Mouse (Mus musculus): ENCODE data around the gene Stx5a.

Gene Stx5a

DNA sequence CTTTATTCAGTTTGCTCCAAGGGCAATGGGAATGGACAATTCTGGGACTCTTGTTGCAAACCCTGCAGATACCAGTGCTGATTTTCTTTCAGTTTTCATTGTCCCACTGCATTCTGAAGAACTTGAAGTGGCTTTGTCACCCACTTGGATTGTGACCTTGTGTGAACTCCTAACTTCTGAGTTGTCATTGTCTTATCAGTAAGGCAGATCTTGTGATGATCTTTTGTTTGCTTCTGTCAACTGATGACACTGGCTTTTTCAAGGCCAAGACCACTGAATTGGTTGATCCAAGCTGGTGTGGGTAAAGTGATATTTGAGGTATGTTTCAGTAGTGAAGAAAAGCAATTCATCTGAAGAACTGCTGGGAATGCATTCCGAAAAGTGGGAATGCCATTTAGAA, 4.2 kb downstream of the Stx5a start:
- DNase-seq (ENCODE audit: low spot score in 2 of 2): no peak

DNA sequence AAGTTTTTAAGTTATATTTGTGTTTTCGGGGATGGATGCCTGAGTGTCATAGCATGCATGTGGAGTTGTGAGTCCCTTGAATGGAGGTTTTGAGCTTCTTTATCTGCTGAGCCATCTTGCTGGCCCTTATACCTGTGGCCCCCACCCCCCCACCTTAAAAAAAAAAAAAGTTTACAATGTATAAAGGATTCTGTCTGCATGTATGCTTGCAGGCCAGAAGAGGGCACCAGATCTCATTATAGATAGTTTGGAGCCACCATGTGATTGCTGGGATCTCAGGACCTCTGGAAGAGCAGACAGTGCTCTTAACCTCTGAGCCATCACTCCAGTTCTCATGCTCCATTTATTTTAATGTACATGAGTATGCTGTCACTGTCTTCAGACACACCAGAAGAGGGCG, 6.2 kb downstream of the Stx5a start:
- DNase-seq (ENCODE audit: low spot score in 2 of 2): no peak

- DNase-seq (ENCODE audit: low spot score in 2 of 2): no peak
Observed at GRCm38 (mm10) chr19:8755652-8756051, 14.4 kb downstream of the Stx5a start.

GRCm38 (mm10) chr19:8756635-8757387, 15.6 kb downstream of the Stx5a start, which contains the start of gene Nxf1:
Gene Nxf1 (plus strand): TSS chr19:8757073.
- DNase-seq (ENCODE audit: low spot score in 2 of 2): peak; percentile 91 to 92

- DNase-seq (ENCODE audit: low spot score in 2 of 2): no peak
Observed at GRCm38 (mm10) chr19:8757471-8757998, 16.3 kb downstream of the Stx5a start.

DNA sequence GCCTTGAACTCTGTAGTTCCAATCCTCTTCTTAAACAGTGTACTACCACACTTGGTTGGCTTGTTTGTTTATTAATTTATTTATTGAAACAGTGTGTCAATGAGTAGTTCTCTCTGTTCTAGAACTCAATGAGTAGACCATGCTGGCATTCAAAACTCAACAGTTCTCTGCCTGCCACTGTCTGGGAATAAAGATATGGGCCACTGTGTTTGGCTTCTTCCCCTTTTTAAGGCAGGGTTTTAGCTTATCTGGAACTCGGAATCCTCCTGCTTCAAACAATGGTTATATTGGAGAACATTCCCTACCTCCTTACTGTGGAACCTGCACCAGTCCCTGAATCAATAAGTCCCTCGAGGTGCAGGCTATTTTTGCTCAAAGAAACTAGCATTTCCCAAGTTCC, 17.7 kb downstream of the Stx5a start:
- DNase-seq (ENCODE audit: low spot score in 2 of 2): no peak

DNA sequence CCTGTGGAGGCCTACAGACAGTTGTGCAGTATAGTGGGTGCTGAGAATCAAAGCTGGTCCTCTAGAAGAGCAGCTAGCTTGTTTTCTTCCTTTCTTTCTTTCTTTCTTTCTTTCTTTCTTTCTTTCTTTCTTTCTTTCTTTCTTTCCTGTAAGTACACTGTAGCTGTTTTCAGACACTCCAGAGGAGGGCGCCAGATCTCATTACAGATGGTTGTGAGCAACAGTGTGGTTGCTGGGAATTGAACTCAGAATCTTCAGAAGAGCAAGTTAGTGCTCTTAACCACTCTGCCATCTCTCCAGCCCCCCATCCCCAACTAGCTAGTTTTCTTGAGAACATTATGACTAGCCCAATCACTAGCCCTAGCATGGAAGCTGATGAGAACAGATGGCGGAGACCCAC, 19.5 kb downstream of the Stx5a start:
- DNase-seq (ENCODE audit: low spot score in 2 of 2): no peak

DNA sequence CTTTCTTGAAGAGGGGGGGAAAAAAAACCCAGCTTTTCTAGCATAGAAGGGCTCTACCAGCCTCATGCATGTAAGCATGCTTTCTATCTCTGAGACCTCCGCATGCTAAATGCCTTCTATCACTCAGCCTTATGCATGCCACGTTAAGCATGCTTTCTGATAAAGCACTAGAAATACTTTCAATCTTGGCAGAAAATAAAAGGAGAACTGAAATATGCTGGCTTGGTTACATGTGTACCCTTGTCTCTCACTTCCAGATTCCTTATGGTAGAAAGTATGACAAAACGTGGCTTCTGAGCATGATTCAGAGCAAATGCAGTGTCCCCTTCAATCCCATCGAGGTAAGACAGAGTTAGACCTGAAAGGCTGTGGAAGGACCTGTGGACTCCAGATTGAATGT, 22.1 kb downstream of the Stx5a start:
- no peak for DNase-seq (ENCODE audit: low spot score in 2 of 2)

DNA sequence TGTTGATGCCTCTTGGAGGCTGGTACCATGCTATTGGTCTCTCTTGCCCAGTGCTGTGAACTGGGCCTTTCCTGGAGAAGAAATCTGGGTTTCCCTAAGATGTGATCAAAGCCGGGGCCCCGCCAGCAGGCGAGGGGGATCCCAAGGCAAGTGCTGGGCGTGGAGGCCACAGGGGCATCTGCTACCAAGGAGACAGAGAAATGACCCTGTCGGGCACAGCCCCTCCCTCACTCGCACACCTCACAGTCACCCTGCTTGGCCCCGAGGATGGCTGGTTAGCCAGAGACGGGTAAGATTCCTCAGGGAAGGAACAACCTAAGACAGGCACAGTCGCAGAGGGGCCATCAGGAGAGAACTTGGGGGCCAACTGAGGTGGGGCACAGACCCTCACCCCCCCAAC, 24.3 kb downstream of the Stx5a start:
- no peak for DNase-seq (ENCODE audit: low spot score in 2 of 2)

DNA sequence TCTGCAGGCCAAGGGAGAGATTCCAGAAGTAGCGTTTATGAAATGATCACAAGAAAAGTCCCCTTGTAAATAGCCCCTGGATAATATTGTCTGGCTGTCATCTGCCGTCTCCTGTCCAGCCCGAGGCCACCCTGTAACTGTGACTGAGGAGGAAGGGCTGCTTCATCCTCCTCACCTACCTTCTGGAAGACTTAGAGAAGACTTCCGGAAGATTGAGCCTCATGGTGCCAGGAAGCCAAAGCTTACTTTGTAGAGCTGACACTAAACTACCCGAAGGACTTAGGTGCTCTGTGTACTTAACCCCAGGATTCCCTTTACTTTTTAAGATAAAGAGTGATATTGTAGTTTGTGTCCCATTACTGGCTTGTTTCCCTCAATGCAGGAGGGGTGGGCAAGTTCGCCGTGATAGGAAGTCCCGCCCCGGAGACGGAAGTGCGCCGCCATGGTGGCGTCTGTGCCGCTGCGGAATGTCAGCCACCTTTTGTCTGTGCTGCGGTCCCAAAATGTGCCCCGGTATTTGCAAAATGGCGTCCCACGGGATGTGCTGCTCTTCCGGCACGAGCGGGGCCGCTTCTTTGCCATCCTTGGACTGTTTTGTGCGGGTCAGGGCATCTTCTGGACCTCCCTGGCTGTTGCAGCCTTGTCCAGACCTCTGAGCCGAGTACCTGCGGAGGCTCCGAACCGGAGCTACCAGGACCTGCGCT, 29.5 kb downstream of the Stx5a start, which contains the start of gene Tmem223:
TSS of gene Tmem223 (plus strand) at position 430 of the 704 bp plus-strand sequence.
- DNase-seq (ENCODE audit: low spot score in 2 of 2): peak; percentile 79 to 84

- DNase-seq (ENCODE audit: low spot score in 2 of 2): peak in 1 of 2 experiments; percentile 41
Observed at GRCm38 (mm10) chr19:8772996-8773395, 31.8 kb downstream of the Stx5a start.

DNA sequence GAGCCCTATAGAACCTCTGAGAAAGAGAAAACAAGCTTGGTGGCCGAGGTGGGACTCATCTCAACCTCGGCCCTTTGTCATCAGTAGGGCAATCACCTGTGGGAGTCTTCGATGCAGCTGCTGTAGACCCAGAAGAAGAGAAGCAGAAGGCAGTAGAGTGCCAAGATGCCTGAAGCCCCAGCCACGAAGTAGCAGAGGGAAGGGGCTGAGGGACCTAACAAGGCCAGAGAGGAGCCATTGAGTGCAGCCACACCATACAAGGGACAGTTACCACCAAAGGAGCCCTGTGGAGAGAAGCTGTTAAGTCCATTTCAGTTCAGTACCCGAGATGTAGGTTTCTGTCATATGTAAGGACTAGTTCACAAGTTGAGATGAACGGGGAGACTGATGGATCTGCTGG, 32.2 kb downstream of the Stx5a start:
- DNase-seq (ENCODE audit: low spot score in 2 of 2): no peak

- peak; percentile 95 to 96 for DNase-seq (ENCODE audit: low spot score in 2 of 2)
Observed at GRCm38 (mm10) chr19:8774086-8774835, 33.0 kb downstream of the Stx5a start, which contains the start of gene Tmem179b. Gene Tmem179b (minus strand): TSS chr19:8774467.

DNA sequence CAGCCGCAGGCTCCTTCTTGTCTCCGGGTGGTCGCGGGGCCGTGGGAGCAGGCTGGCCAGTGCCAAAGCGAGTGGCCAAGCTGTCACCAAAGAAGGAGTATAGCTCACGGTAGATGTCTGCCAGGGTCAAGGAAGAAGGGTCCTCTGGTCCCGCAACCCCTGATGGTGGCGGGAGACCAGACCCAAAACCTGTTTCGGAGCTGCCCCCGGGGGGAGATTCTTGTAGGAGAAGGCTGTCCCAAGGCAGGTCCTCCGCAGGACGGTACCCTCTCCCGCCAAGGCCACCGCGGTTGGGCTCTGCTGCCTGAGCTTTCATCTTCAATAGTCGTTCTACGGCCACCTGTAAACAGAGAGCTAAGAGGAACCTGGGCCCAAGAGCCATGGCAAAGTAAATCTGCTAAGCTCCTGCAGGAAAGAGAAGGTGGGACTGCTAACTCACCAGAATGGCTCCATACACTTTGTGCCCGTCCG, 33.8 kb downstream of the Stx5a start:
- peak; percentile 22 to 37 for DNase-seq (ENCODE audit: low spot score in 2 of 2)

DNA sequence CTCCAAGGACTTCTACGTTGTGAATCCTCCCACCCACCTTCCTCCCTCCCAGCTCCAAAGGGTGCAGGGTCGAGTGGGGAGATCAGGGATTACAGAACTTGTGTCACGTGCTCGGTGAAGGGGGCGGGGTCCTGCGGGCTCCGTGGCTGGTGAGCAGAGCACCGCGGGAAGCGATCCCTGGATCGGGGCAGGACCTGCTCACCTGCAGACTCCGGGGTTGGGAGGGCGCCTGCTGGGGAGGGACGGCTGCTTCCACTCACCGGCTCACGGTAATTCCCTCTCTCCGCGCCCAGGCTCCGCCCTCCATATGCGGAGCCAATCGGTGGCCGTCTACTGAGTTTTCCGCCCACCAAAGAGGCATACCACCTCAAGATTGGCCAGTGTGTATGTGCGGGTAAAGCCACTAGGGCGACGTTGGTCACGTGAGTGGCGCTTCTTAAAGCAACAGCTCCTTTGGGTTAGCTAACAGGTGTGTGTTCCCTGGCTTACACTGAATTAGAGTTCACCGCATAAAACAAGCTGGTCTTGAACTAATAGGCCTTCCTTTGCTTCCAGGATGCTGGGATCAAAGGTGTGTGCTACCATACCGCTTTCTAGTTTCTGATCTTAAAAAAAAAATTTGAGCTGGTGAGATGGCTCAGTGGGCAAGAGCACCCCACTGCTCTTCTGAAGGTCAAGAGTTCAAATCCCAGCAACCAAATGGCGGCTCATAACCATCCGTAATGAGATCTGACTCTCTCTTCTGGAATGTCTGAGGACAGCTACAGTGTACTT, 45.0 kb downstream of the Stx5a start, which contains the start of gene Taf6l:
TSS of gene Taf6l (minus strand) at position 410 of the 774 bp plus-strand sequence.
- peak; percentile 92 to 96 for DNase-seq (ENCODE audit: low spot score in 2 of 2)

DNA sequence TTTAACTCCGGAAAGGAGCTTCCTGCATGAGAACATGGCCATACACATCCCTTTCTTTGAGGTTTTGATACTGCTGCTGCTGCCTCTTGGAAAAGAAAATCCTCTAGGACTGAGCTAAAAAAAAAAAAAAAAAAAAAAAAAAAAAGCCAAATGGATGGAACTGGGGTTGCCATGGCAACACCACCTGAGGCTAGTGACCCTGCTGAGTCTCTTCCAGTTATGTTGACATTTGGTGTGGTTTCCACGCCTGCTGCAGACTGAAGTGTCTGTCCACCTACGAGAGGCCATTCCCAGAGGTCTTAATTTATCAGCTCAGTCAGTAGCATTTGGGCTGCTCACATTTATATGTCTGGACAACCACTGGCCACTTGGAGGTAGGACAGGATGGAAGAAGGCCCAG, 47.3 kb downstream of the Stx5a start:
- no peak for DNase-seq (ENCODE audit: low spot score in 2 of 2)

DNA sequence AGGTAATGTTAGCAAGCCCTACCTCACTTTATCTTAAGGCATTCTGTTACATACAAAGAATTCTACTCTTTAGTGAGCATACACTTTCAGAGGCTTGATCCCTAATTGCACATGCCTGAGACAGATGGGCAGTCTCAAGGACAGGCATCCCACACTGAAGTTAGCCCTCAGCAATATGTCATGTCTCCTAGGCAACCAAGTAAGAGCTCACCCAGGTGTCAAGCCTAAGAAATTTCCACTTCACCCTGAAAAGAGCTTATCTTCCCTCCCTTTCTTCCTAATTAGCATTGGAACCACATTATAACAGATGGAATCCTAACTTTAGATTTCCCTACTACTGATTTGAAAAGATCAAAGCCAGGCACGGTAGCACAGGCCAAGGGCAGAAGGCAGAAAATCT, 48.0 kb downstream of the Stx5a start:
- DNase-seq (ENCODE audit: low spot score in 2 of 2): no peak

GRCm38 (mm10) chr19:8790171-8790570, 49.0 kb downstream of the Stx5a start:
- DNase-seq (ENCODE audit: low spot score in 2 of 2): no peak

GRCm38 (mm10) chr19:8798264-8798946, 57.2 kb downstream of the Stx5a start, which contains the start of gene Polr2g:
Gene Polr2g (minus strand): TSS chr19:8798577.
- peak; percentile 88 to 91 for DNase-seq (ENCODE audit: low spot score in 2 of 2)

DNA sequence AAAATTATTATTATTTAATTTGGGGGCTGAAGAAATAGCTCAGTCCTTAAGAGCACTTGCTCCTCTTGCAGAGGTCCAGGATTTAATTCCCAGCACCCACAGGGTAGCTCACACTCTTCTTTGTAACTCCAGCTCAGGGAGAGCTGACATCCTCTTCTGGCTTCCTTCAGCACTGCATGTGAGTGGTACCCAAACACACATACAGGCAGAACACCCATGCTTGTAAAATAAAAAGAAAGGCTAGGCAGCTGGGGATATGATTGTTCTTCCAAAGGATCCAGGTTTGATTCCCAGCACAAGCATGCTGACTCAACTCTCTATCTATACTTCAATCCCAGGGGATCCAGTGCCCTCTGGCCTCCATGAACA, 57.7 kb downstream of the Stx5a start:
- no peak for DNase-seq (ENCODE audit: low spot score in 2 of 2)

All from spleen, postnatal 36 days (tissue).